Mouse (Mus musculus) lung, postnatal 0 days (tissue): ENCODE data around the gene 1110017D15Rik. TPM values are rescaled to one million over a fixed set of nuclear protein-coding genes. Genes with fewer than 3 reads are reported as not detected.

ENCODE experiments used
- ATAC-seq: fragments of 200-750 bp; cut with Nextera tagmentation; 2 replicates; pipeline ENCODE4 v1.8.0; 2017; ENCODE audit warnings: moderate library complexity
- DNase-seq: peaks from one replicate; pipeline ENCODE4 v3.0.0-alpha.2; 2016; ENCODE audit warnings: low spot score
- H3K27ac ChIP-seq: fragments of 300-500 bp; sonication (generic); 2 replicates; pipeline ENCODE4 v1.5.1; 2014; ENCODE audit warnings: antibody characterized with exemption, mild to moderate bottlenecking, low read length, mixed read lengths
- H3K27me3 ChIP-seq: fragments of 300-500 bp; sonication (generic); replicated peaks from 2 replicates; pipeline ENCODE4 v1.6.1; 2014; ENCODE audit warnings: low read length, mixed read lengths; ENCODE audit not compliant: insufficient read depth
- H3K36me3 ChIP-seq: fragments of 300-500 bp; sonication (generic); 2 replicates; pipeline ENCODE4 v1.6.1; 2014; ENCODE audit warnings: low read length, mixed read lengths; ENCODE audit not compliant: insufficient read depth
- H3K4me1 ChIP-seq: fragments of 300-500 bp; sonication (generic); 2 replicates; pipeline ENCODE4 v1.6.1; 2014; ENCODE audit warnings: antibody characterized with exemption, low read depth, low read length, mixed read lengths; ENCODE audit not compliant: insufficient read depth
- H3K4me2 ChIP-seq: fragments of 300-500 bp; sonication (generic); replicated peaks from 2 replicates; pipeline ENCODE4 v1.6.1; 2014; ENCODE audit warnings: low read depth, mild to moderate bottlenecking, low read length, moderate library complexity, mixed read lengths
- H3K4me3 ChIP-seq: fragments of 300-500 bp; sonication (generic); 2 replicates; pipeline ENCODE4 v1.5.1; 2014; ENCODE audit warnings: low read depth, low read length
- H3K9ac ChIP-seq: fragments of 300-500 bp; sonication (generic); replicated peaks from 2 replicates; pipeline ENCODE4 v1.6.1; 2014; ENCODE audit warnings: low read depth, mild to moderate bottlenecking
- H3K9me3 ChIP-seq: fragments of 300-500 bp; sonication (generic); 2 replicates; pipeline ENCODE4 v1.6.1; 2016; ENCODE audit warnings: low read length, mixed read lengths
- CTCF ChIP-seq: IDR thresholded peaks from 2 replicates; pipeline ENCODE4 v1.5.1; 2016; ENCODE audit warnings: antibody characterized with exemption, mild to moderate bottlenecking
- EP300 ChIP-seq: IDR thresholded peaks from 2 replicates; pipeline ENCODE4 v1.6.1; 2016; ENCODE audit warnings: antibody characterized with exemption, mild to moderate bottlenecking, control low read depth
- WGBS: fragments of 180-500 bp; shearing (Covaris S2); extraction: QIAGEN DNeasy Blood & Tissue Kit; methylation state at CpG from one replicate; pipeline ENCODE4 v1.1.7; 2014; 5-methylcytosine and 5-hydroxymethylcytosine counted together
- polyA plus RNA-seq: library from polyadenylated mRNA; unstranded; fragments of >200 nt; fragmentation: Nextera tagmentation; extraction: Ambion mirVana; gene quantifications from 2 replicates; pipeline ENCODE4 v1.2.1, GENCODE M21; 2015

Gene 1110017D15Rik
- polyA plus RNA-seq, 1 experiment from 2014 or later = 37.3 TPM

DNA sequence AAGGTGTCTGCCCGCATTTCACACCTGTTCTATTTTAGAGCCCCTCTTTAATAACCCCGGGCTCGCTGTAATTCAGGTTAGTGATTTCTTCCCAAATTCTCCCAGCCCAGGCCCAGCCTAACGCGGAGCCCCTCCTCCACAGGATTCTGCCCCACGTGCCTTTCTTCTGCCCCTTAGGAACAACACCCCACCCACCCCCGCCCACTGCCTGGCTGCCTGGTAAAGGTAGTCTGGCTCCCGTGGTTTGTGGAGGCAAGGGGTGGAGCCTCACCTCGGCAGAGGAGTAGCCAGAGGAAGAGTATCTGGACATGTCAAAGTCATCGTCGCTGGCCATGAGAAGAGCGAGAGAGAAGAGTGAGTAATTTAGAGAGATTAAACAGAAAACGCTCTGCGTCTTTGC lies 3.5 kb upstream of the 1110017D15Rik start:
- TF ChIP-seq EP300 = no peak
- TF ChIP-seq CTCF = no peak
- Histone ChIP-seq H3K4me1 (no peaks in the 10 kb centered on the region), H3K9ac (no peak overlapping the region), H3K9me3 (no peaks in the 10 kb centered on the region), H3K27me3 (no peaks in the 10 kb centered on the region), H3K4me3 (no peak overlapping the region), H3K27ac (no peak overlapping the region), H3K4me2 (no peak overlapping the region), H3K36me3 (no peaks in the 10 kb centered on the region)
- 43% methylated on average over 14 of the region's 14 CpGs for WGBS
- peak; percentile 37 for ATAC-seq
- no peak for DNase-seq

GRCm38 (mm10) chr4:41519195-41519594 lies 2.1 kb upstream of the 1110017D15Rik start:
- no peaks in the 10 kb centered on the region for H3K36me3 ChIP-seq
- no peaks in the 10 kb centered on the region for H3K27me3 ChIP-seq
- no peak overlapping the region for H3K27ac ChIP-seq
- TF ChIP-seq EP300 (no peak), CTCF (no peak)
- no peak overlapping the region for H3K4me3 ChIP-seq
- no peak overlapping the region for H3K4me2 ChIP-seq
- DNase-seq = no peak
- no peak for ATAC-seq
- WGBS = 98% methylated on average over 5 of the region's 5 CpGs
- no peaks in the 10 kb centered on the region for H3K4me1 ChIP-seq
- no peaks in the 10 kb centered on the region for H3K9me3 ChIP-seq
- H3K9ac ChIP-seq = no peak overlapping the region

DNA sequence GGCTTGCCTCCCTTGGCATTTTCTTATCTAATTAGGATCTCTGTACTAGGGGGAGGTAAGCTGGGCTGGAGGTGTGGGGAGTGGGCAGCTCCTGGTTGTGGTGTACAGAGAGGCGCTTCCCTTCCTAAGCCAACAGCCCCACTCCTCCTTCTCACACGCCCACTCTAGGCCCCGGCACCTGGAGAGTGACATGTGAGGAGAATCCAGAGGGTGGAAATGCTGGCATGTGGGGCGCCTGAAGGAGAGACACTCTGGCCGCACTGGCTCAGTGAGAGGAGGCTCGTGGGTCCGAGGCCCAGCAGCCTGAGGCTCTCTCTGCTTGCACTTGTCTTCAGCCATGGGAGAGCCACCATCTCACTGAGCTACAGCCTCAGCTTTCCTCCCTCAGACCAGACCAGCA lies 1.2 kb upstream of the 1110017D15Rik start:
- Histone ChIP-seq H3K4me2 (no peak overlapping the region), H3K4me1 (no peaks in the 10 kb centered on the region), H3K9me3 (no peaks in the 10 kb centered on the region), H3K4me3 (no peak overlapping the region), H3K9ac (no peak overlapping the region), H3K36me3 (no peaks in the 10 kb centered on the region), H3K27ac (no peak overlapping the region), H3K27me3 (no peaks in the 10 kb centered on the region)
- no peak for ATAC-seq
- WGBS = 64% methylated on average over 7 of the region's 7 CpGs
- TF ChIP-seq CTCF (no peak), EP300 (no peak)
- no peak for DNase-seq

GRCm38 (mm10) chr4:41513714-41514113 lies 3.4 kb downstream of the 1110017D15Rik start:
- WGBS = 22% methylated on average over 8 of the region's 8 CpGs
- ATAC-seq = no peak
- Histone ChIP-seq H3K27ac (no peak overlapping the region), H3K4me1 (no peaks in the 10 kb centered on the region), H3K9ac (no peak overlapping the region), H3K4me3 (no peak overlapping the region), H3K27me3 (no peaks in the 10 kb centered on the region), H3K36me3 (no peaks in the 10 kb centered on the region), H3K4me2 (no peak overlapping the region), H3K9me3 (no peaks in the 10 kb centered on the region)
- TF ChIP-seq EP300 (no peak), CTCF (no peak)
- no peak for DNase-seq

DNA sequence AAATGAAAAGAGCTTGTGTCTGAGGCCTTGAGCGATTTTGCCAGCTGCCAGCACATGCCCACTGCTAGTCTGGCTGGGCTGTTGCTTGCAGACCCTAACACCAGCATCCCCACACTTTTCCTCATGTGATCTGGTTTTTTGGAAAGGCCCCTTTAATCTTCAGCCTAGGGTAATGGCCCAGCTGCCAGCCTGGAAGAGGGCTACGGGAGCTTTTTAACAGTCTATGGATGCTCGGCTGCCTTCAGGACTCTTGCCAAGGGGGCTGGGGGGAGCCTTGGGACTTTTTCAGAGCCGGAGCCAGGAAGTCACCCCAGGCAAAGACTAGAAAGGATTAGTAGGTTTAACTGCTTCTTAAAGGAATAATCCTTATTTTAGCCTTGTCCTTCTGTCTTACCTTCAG lies 3.8 kb downstream of the 1110017D15Rik start:
- TF ChIP-seq CTCF (no peak), EP300 (no peak)
- H3K9ac ChIP-seq = no peak overlapping the region
- no peak for ATAC-seq
- DNase-seq = no peak
- H3K36me3 ChIP-seq = no peaks in the 10 kb centered on the region
- H3K27ac ChIP-seq = no peak overlapping the region
- H3K4me1 ChIP-seq = no peaks in the 10 kb centered on the region
- H3K9me3 ChIP-seq = no peaks in the 10 kb centered on the region
- H3K27me3 ChIP-seq = no peaks in the 10 kb centered on the region
- 38% methylated on average over 4 of the region's 4 CpGs for WGBS
- no peak overlapping the region for H3K4me3 ChIP-seq
- H3K4me2 ChIP-seq = no peak overlapping the region

GRCm38 (mm10) chr4:41507998-41508397 lies 9.1 kb downstream of the 1110017D15Rik start:
- H3K4me2 ChIP-seq = no peak overlapping the region
- H3K4me1 ChIP-seq = peaks cover 4% of the 10 kb centered on the region; the same call in 1 of the 2 replicates
- no peak overlapping the region; the same call in 1 of the 2 replicates for H3K4me3 ChIP-seq
- H3K9me3 ChIP-seq = no peaks in the 10 kb centered on the region
- no peak overlapping the region for H3K27ac ChIP-seq
- no peak overlapping the region for H3K9ac ChIP-seq
- no peaks in the 10 kb centered on the region for H3K36me3 ChIP-seq
- ATAC-seq (no peak), DNase-seq (no peak)
- WGBS = 48% methylated on average over 7 of the region's 7 CpGs
- no peaks in the 10 kb centered on the region for H3K27me3 ChIP-seq
- TF ChIP-seq CTCF (no peak), EP300 (no peak)
